Mouse (Mus musculus) limb, embryonic 15.5 days (tissue): Measurements from ENCODE around the gene Hoxa6. TPM values are rescaled to one million over a fixed set of nuclear protein-coding genes. Genes with fewer than 3 reads are reported as not detected.

Experiments
- ATAC-seq: fragments of 200-750 bp; cut with Nextera tagmentation; 2 replicates; pipeline ENCODE4 v1.8.0; 2017; ENCODE audit warnings: low read depth, moderate TSS enrichment; ENCODE audit not compliant: insufficient number of reproducible peaks, low FRiP score, low TSS enrichment
- H3K27ac ChIP-seq: fragments of 300-500 bp; sonication (generic); 2 replicates; pipeline ENCODE4 v1.5.1; 2015; ENCODE audit warnings: moderate library complexity, mild to moderate bottlenecking, inconsistent platforms
- H3K27me3 ChIP-seq: fragments of 300-500 bp; sonication (generic); 2 replicates; pipeline ENCODE4 v1.6.1; 2015; ENCODE audit warnings: inconsistent platforms
- H3K36me3 ChIP-seq: fragments of 300-500 bp; sonication (generic); 2 replicates; pipeline ENCODE4 v1.6.1; 2015; ENCODE audit warnings: inconsistent platforms
- H3K4me1 ChIP-seq: fragments of 300-500 bp; sonication (generic); 2 replicates; pipeline ENCODE4 v1.6.1; 2015; ENCODE audit warnings: inconsistent platforms
- H3K4me2 ChIP-seq: fragments of 300-500 bp; sonication (generic); 2 replicates; pipeline ENCODE4 v1.6.1; 2015; ENCODE audit warnings: mild to moderate bottlenecking, inconsistent platforms
- H3K4me3 ChIP-seq: fragments of 300-500 bp; sonication (generic); 2 replicates; pipeline ENCODE4 v1.5.1; 2015; ENCODE audit warnings: mild to moderate bottlenecking, inconsistent platforms
- H3K9ac ChIP-seq: fragments of 300-500 bp; sonication (generic); 2 replicates; pipeline ENCODE4 v1.6.1; 2015; ENCODE audit warnings: inconsistent platforms
- H3K9me3 ChIP-seq: fragments of 300-500 bp; sonication (generic); 2 replicates; pipeline ENCODE4 v1.6.1; 2016; ENCODE audit warnings: inconsistent platforms
- WGBS: fragments of 180-500 bp; shearing (Covaris S2); methylation state at CpG from one replicate; pipeline ENCODE4 v1.1.7; 2015; 5-methylcytosine and 5-hydroxymethylcytosine counted together
- polyA plus RNA-seq: library from polyadenylated mRNA; unstranded; fragments of >200 nt; fragmentation: Nextera tagmentation; extraction: Ambion mirVana; gene quantifications from 2 replicates; pipeline ENCODE4 v1.2.1, GENCODE M21; 2015

Gene Hoxa6
- polyA plus RNA-seq, 1 experiment from 2014 or later = 1.1 TPM

DNA sequence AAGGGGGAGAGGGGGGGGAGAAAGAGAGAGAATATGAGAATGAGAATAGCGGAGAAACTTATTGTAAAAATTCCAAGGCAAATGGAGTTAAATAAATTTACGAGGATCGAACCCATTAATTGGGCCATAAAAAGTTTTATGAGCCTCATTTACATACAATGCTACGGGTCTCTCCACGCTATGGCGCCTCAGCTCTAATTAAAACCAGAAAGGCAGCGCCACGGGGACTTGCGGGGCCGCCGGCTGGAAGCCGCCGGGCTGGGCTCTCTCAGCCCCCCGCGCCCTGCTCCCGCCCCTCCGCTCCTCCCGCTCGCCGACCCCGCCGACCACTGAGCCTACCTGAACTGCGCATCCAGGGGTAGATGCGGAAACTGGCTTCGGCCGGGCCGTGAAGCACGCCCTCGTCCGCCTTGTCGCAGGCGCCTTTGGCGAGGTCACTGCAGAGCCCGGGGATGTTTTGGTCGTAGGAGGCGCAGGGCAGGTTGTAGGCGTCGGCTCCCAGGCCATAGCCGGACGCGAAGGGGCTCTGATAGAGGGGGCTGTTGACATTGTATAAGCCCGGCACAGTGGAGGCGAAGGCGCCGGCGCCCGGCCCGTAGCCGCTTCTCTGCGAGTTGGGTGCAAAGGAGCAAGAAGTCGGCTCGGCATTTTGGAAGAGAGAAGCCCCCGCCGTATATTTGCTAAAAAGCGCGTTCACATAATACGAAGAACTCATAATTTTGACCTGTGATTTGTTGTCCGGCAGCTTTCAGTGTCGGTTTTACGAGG lies 8.4 kb upstream of the Hoxa6 start:
- WGBS = under 1% methylated on average over 60 of the region's 60 CpGs
- ATAC-seq = no peak
- Histone ChIP-seq H3K4me3 (peak overlapping the region; percentile 53), H3K27ac (peak overlapping the region; percentile 89), H3K27me3 (peaks cover 32% of the 10 kb centered on the region), H3K9me3 (no peaks in the 10 kb centered on the region), H3K4me1 (peaks cover 60% of the 10 kb centered on the region), H3K4me2 (peak overlapping the region; percentile 83), H3K9ac (peak overlapping the region; percentile 45), H3K36me3 (no peaks in the 10 kb centered on the region)

DNA sequence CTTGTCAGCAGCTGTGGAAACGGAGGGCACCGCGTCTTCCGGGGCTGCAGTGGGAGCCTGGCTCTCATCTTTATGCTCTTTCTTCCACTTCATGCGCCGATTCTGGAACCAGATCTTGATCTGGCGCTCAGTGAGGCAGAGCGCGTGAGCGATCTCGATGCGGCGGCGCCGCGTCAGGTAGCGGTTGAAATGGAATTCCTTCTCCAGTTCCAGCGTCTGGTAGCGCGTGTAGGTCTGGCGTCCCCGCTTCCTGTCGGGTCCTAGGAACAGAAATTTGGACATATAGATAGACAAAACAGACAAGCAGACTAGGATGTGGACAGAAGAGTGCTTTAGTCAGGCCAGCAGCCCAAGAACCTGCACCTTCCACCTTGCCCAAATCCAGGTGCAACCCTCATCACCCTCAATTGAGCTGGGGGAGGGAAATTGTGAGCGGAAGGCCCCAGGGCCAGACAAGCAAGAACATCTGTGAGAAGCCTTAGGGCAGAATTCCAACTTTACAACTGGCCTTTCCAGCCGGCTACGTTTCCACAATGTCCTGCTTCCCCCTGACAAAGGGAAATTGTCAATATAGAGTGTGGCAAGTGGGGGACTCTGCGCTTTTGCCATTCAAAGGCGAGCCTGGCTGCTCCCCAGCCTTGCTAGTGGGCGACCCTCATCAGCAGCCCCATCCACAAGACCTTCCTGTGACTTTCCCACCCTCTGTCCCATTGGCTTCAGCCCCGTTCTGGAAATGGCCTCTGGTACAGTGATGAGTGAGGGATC lies 7.4 kb upstream of the Hoxa6 start:
- peak overlapping the region; percentile 45; the same call in 1 of the 2 replicates for H3K9ac ChIP-seq
- H3K9me3 ChIP-seq = no peaks in the 10 kb centered on the region
- 0 out of 2 replicates have a peak overlapping the region, but pooled peaks have one; percentile 89 for H3K27ac ChIP-seq
- H3K4me3 ChIP-seq = peak overlapping the region; percentile 53
- ATAC-seq = no peak
- peaks cover 35% of the 10 kb centered on the region for H3K27me3 ChIP-seq
- 4% methylated on average over 30 of the region's 30 CpGs for WGBS
- H3K4me2 ChIP-seq = peak overlapping the region; percentile 83
- no peaks in the 10 kb centered on the region for H3K36me3 ChIP-seq
- H3K4me1 ChIP-seq = peaks cover 61% of the 10 kb centered on the region

DNA sequence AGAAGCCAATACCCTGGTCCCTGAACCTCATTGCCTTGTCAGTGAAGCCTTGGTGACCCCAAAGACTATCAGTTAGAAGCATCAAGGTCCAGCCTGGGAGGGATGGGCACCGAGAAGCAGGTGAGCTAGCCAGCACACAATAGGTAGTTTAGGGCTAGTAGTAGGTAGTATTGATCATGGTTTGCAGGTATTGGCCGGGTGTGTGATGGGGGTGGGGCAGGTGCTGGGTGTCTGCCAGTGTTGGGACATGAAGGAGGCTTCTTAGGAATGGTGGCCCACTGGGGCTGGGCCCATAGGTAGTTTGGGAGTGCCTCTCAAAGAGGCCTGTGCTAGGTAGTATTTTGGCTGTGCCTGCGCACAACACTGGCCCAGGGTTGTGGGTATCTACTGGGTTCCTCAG lies 6.5 kb upstream of the Hoxa6 start:
- peaks cover 60% of the 10 kb centered on the region for H3K4me1 ChIP-seq
- peaks cover 38% of the 10 kb centered on the region for H3K27me3 ChIP-seq
- H3K36me3 ChIP-seq = no peaks in the 10 kb centered on the region
- H3K9ac ChIP-seq = no peak overlapping the region
- H3K4me3 ChIP-seq = no peak overlapping the region
- H3K4me2 ChIP-seq = peak overlapping the region; percentile 83; the same call in 1 of the 2 replicates
- ATAC-seq = no peak
- WGBS = 58% methylated on average over 3 of the region's 3 CpGs
- no peaks in the 10 kb centered on the region for H3K9me3 ChIP-seq
- no peak overlapping the region for H3K27ac ChIP-seq

DNA sequence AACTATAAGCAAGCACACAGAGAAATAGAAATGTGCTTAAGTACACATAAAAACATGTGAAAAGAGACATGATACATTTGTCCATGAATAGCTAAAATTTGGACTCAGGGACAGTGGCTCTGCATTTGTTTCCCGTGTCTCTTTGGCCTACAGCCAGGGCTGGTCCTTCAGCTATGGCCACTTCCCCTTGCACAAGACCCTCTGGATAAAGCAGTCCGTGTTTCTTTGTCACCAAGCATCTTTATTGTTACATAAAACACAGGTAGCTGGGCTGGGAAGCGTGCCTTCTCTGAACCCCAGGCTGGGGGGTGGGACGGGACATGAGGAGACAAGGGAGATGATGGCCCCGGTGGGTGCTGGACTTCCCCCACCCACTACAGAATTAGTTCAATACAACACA lies 5.7 kb upstream of the Hoxa6 start:
- Histone ChIP-seq H3K4me3 (no peak overlapping the region), H3K9me3 (no peaks in the 10 kb centered on the region), H3K4me2 (no peak overlapping the region), H3K27me3 (peaks cover 40% of the 10 kb centered on the region), H3K9ac (no peak overlapping the region), H3K36me3 (no peaks in the 10 kb centered on the region), H3K27ac (no peak overlapping the region), H3K4me1 (peaks cover 64% of the 10 kb centered on the region)
- 50% methylated on average over 5 of the region's 5 CpGs for WGBS
- no peak for ATAC-seq

DNA sequence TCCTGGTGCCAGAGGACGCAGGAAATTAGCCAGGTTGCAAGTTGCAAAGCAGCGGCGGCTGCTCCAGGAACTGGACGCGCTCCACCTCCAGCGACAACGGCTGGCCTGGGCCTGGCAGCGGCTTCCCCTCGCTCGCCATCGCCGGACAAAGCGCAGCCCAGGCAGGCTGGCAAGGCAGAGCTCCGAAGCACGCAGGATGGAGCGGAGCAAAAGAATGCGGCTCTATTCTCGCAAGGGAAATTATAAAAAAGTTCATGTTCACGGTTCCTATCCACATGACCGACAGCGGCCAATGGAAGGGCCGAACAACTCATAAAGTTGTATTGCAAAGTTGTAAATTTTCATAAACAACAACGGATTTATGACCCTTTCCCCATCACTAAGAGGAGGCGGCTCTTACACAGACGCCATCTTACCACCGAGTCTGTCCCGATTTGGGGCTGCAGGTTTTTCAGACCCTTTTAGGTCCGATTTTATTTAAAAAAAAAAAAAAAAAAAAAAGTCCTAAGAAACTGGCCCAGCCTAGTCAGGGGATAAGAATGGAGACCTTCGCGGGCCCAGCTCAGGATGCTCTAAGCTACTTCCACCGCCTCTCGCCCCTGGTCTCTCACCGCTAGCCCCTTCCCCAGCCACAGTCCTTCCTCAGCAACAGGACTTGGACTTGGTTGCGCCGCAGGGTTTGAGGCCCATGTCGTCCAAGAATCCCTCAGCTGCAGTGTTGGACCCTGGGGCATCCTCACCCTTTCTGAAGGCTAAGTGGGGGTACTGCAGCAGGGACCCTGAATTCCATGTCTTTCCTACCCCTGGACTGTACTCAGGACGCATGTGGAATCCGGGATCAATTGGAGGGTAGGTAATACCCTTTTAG lies 4.8 kb upstream of the Hoxa6 start, which contains the start of the genes Hoxa3 and Gm28308:
Gene Hoxa3, minus strand, starts transcription at position 218 of the 868 bp plus-strand sequence.
Gene Gm28308, minus strand, starts transcription at position 221 of the 868 bp plus-strand sequence.
- 3% methylated on average over 38 of the region's 38 CpGs for WGBS
- peaks cover 64% of the 10 kb centered on the region for H3K4me1 ChIP-seq
- H3K9ac ChIP-seq = peak within 1 kb of the TSS; percentile 69
- H3K27me3 ChIP-seq = peaks cover 40% of the 10 kb centered on the region
- ATAC-seq = peak; percentile 41
- no peaks in the 10 kb centered on the region for H3K36me3 ChIP-seq
- peak within 1 kb of the TSS; percentile 69 for H3K4me2 ChIP-seq
- H3K9me3 ChIP-seq = no peaks in the 10 kb centered on the region
- H3K27ac ChIP-seq = peak within 1 kb of the TSS; percentile 90
- H3K4me3 ChIP-seq = peak within 1 kb of the TSS; percentile 55

DNA sequence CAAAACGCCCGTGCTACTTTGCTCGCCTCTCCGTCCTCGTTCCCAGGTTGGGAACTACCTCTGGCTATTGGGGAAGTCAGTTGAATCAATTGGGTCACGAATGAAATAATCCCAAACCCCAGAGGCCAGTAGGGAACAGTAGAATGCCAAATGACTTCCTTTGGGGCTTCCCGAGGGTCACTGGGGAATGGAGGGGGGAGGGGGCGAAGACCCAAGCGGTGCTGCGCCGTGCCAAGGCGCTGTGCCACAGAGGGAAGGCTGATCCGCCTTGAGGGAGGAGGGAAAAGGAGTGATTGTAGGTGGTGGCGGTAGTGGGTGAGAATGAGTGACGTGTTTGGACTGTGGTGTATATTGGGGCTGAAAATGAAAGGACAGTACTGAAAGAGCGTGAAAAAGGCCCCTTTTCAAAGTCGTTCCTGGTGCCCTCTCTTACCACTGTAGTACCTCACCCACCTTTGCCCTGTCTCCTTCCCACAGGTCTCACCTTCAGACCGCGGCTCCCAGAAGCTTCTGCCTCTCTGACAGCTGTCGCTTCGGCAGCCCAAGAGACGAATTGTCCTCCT lies 4.1 kb upstream of the Hoxa6 start:
- H3K9ac ChIP-seq = peak overlapping the region; percentile 69
- H3K4me2 ChIP-seq = peak overlapping the region; percentile 69
- H3K27me3 ChIP-seq = peaks cover 44% of the 10 kb centered on the region
- H3K36me3 ChIP-seq = no peaks in the 10 kb centered on the region
- no peaks in the 10 kb centered on the region for H3K9me3 ChIP-seq
- H3K27ac ChIP-seq = peak overlapping the region; percentile 90
- ATAC-seq = no peak
- WGBS = 2% methylated on average over 22 of the region's 22 CpGs
- H3K4me1 ChIP-seq = peaks cover 62% of the 10 kb centered on the region
- H3K4me3 ChIP-seq = peak overlapping the region; percentile 55

DNA sequence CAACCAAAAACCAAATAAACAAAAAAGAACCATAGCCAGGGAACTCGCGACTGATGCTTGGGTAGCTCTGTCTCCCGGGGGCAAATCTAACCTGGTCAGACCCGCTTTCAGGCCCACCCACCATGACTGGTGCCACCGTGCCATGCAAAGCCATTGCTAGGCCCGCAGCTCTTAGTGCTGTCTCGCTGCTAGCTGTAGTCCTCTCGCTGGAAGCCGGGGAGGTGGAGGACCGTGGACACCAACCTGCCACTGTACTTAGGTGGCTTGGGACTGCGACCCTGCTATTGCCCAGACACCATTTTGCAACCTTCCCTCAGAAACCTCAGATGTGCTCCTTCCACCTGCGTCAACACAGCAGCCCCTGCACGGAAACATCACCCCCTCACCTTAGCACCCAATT lies 3.4 kb upstream of the Hoxa6 start:
- Histone ChIP-seq H3K9ac (peak overlapping the region; percentile 69), H3K27ac (peak overlapping the region; percentile 90), H3K9me3 (no peaks in the 10 kb centered on the region), H3K27me3 (peaks cover 51% of the 10 kb centered on the region), H3K4me3 (peak overlapping the region; percentile 55), H3K4me2 (peak overlapping the region; percentile 69), H3K4me1 (peaks cover 63% of the 10 kb centered on the region), H3K36me3 (no peaks in the 10 kb centered on the region)
- WGBS = 3% methylated on average over 13 of the region's 13 CpGs
- no peak for ATAC-seq

DNA sequence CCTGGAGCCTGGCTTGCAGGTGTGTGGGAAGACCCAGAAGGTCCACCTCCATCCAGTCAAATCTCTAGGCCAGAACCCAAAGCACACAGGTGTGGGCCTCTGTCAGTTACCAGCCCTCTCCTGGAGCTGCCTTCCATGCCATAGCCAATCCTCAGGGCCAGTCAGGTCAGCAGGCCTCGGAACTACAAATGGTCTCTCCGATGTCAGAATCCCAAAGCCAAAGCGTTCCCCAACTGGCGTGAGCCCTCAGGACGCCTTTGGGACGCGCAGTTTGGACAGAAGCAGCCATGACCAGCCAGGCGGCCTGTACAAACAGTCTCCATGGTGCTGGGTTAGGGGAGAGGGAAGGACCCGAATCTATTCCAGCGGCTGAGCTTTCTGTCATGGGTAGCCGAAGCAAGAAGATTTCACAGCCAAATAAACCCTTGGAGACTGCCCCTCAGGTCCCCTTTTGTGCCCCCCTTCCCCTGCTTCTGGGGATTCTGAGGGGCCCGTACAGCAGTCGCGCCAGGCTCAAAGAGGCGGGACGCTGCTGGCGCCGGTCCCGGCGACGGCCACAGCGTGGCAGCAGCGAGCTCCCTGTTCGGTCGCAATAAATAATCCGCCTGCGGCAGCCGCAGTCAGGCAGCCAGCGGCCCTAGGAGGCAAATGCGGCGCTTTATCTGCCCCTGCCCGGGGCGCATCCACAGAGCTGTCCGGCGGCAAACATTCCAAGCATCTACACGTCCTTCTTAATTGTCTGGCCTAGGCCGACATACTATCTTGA lies 2.8 kb upstream of the Hoxa6 start:
- Histone ChIP-seq H3K27me3 (peaks cover 53% of the 10 kb centered on the region), H3K27ac (peak overlapping the region; percentile 51; the same call in 1 of the 2 replicates), H3K4me1 (peaks cover 63% of the 10 kb centered on the region), H3K9me3 (no peaks in the 10 kb centered on the region), H3K4me3 (peak overlapping the region; percentile 55), H3K9ac (peak overlapping the region; percentile 69), H3K4me2 (peak overlapping the region; percentile 69), H3K36me3 (no peaks in the 10 kb centered on the region)
- 2% methylated on average over 37 of the region's 37 CpGs for WGBS
- ATAC-seq = peak; percentile 36; the same call in 1 of the 2 replicates

DNA sequence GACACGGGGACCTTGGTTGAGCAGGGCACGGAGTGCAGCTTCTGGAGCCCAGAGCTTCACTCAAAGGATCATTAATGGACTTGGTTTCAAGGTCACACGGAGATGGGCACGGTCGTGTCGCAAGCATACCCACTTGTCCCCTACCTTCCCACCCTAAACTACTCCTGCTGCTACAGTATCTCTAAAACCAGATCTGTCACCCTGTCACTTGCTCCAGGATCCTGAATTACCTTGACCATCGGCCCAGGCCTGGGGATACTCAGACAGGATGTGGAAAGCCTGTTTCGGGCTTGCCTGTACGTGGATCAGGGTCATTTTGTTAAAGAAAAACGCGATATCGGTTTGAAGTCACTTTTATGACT lies 1.1 kb upstream of the Hoxa6 start:
- Histone ChIP-seq H3K9ac (0 out of 2 replicates have a peak overlapping the region, but pooled peaks have one; percentile 8), H3K4me3 (peak overlapping the region; percentile 39), H3K9me3 (no peaks in the 10 kb centered on the region), H3K4me2 (peak overlapping the region; percentile 71), H3K36me3 (peaks cover 5% of the 10 kb centered on the region; the same call in 1 of the 2 replicates), H3K27me3 (peaks cover 53% of the 10 kb centered on the region), H3K4me1 (peaks cover 62% of the 10 kb centered on the region), H3K27ac (no peak overlapping the region)
- 32% methylated on average over 12 of the region's 12 CpGs for WGBS
- ATAC-seq = no peak

DNA sequence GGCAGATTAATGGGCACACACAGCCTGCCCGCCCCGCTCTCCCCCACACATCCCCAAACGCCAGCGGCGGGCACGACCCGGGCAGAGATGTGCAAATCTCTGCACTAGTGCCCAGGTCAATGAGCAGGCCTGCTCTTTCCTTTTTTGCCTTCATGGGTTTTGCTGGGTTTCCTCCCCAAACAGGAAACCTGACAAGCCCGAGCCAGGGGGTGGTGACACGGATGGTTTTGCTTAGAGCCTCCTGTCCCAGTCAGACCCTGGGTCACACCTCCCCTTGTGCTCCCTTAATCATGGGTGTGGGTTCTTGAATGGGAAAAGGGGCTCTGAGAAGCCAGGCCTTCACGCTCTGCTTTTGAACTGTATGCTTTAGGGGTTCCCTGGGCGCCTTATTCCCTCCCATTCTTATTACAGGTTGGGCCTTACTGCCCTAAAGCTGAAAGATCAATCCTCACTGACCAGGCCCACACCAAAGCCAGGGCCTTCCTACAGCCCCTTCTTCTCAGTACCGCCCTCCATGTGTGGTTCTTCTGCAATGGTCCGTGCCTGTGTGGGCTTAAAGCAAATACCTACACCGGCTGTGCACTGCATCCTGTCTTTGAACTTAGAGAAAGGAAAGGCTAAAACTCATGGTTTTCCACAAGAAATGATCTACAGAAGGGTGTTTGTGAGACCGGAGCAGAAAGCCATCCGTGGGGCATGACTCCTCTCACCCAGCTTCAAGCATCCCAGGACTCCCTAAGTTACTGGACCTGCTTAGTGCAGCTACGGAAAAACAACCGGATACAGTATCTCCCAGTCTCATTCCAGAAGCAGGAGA lies 554 bp upstream of the Hoxa6 start:
- peaks cover 68% of the 10 kb centered on the region for H3K4me1 ChIP-seq
- H3K4me2 ChIP-seq = peak overlapping the region; percentile 71
- ATAC-seq = no peak
- WGBS = 28% methylated on average over 18 of the region's 18 CpGs
- peak overlapping the region; percentile 39 for H3K4me3 ChIP-seq
- H3K9me3 ChIP-seq = no peaks in the 10 kb centered on the region
- peak overlapping the region; percentile 17; the same call in 1 of the 2 replicates for H3K27ac ChIP-seq
- 0 out of 2 replicates have a peak overlapping the region, but pooled peaks have one; percentile 8 for H3K9ac ChIP-seq
- peaks cover 53% of the 10 kb centered on the region for H3K27me3 ChIP-seq
- peaks cover 5% of the 10 kb centered on the region; the same call in 1 of the 2 replicates for H3K36me3 ChIP-seq
